Mouse (Mus musculus) fibroblast of lung, adult 2 months (primary cell): ENCODE data around the gene Ap3s2.

Source experiments
- DNase-seq: peaks from one replicate; pipeline ENCODE4 v3.0.0-alpha.2; 2011; ENCODE audit warnings: low read depth

The Ap3s2 gene

DNA sequence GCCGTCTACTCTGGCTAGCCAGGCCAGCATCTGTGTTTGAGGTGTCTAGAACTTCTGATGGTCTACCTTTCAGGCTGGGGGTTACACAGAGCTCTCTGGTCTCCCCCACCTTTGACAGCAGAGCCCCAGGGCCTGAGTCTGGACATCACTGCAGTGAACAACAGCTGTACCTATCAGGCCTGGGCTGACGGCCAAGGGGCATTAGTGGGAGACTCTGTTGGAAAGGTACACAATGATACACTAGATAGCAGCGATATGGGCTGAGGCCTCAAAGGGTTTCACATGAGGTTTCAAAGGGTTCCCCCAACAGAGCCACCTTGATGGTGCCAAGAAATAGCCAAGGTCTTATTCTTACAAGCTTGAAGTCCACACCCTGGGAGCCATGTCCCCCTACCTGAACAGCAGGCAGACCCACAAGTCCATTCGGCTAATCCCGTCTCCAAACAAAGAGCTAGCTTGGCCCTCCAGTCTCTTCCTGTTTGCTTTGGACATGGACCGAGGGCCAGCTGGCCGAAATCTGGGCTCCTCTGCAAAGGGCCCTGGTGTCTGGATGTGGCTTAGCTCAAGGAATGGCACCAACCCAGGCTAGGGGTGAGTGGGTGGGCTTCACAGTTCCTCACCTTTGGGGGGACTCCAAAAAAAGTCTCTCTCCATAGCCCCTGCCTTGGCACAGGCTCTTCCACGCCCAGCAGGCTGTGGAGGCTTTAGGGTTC lies 76.2 kb downstream of the Ap3s2 start:
- DNase-seq, result no peak

DNA sequence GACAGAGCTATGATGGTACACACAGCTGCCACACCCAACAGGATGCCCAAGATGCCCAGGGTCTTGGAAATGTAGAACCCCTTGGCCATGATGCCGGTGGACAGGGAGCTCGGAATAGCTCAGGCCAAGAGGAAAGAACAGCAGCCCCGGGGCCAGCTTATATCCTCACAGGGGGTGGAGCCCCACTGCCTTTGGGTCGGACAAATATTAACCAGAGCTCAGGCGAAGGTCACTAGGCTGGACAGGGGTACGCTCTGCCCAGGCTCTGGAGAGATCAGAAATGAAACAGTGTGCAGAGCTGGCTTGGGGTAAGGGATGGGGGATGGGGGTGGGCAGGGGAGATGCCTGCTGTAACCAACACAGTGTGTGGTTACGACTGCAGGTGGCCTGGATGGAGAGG lies 78.3 kb downstream of the Ap3s2 start:
- DNase-seq, result no peak

DNA sequence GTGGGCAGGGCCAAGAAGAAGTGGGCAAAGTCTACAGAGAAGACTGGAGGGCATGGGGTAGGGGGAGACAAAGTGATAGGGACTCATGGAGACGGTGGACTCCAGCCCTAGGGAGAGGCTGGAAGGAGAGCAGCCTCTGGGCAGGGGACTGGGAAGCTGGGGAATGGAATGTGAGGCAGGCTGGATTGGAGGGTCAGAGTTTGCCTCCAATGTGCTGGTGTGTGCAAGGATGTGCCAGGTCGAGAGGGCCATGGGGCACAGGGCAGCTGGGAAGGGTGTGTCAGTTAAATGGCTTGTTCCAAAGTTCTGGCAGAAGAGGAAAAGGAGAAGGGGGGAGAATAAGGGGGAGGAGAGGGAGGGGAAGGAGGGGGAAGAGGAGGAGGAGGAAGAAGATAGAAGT lies 83.2 kb downstream of the Ap3s2 start:
- no peak for DNase-seq

DNA sequence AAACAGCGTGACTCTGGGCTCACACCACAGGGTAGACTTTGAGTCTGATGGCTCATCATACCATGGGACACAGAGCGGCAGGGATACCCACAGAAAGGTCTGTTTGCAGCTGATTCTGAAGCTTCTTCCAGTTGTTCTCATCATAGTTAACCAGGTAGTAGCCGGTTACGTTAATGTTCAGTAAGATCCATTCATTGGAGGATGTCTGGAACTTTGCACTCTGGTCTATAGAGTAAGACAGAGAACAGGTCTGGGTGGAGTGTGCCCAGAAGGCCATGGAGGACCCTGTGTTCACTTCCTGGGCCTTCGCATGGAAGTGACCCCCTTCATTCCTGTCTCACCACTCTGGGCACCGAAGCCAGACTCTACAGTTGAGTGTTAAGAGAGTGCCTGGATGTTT lies 85.3 kb downstream of the Ap3s2 start:
- DNase-seq, result no peak

DNA sequence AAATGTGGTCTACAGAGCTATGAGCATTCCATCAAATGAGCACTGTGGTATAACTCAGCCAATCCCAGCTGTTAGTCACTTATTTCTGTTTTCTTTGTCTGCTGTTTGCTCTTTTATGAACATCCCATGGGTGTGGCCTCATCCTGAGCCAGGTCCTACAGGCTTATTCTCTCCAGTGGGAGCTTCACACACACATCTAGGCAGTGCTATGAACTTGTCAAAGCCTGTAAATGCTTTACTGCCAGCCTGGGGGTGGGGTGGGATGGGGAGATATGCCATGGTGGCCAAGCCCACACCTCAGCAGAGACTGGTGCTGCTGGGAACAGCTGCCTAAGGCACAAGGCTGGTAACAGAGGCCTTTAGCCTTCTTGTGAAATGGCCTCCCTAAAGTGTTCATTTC lies 87.5 kb downstream of the Ap3s2 start:
- DNase-seq, result no peak

DNA sequence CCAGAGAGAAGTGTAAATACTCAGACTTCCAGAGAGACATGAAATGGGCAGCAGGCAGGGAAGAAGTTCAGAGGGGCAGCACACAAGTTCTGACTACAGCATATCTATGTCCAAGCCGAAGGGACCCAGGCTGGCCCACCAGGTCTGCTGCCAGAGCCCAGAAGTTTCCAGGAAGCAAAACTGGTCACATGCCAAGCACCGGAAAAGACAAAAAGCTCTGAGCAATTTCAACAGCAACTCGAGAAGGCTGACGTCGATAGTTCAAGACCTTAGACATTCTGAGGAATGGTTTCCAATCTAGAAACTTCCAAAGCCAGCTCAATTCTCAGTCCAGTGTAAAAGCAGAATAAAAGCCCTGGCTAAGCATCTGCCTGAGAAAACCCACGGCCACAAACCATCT lies 88.9 kb downstream of the Ap3s2 start:
- no peak for DNase-seq

DNA sequence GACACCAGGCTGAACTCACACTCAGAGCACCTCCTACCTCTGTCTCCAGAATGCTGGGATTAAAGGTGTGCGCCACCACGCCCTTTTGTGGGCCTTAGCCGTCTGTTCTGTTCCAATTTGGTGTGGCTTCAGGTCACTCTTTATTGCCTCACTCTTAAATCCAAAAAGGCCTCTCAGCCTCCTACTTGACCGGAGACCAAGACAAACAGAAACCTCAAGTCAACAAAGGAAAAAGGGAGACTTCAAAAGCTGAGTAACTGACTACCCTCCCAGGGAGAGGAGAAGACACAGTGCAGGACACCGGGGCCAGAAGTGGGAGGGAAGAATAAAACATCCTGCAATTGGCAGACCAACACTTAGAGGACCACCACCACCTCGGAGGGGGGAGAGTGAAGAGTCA lies 89.3 kb downstream of the Ap3s2 start:
- DNase-seq, result no peak

DNA sequence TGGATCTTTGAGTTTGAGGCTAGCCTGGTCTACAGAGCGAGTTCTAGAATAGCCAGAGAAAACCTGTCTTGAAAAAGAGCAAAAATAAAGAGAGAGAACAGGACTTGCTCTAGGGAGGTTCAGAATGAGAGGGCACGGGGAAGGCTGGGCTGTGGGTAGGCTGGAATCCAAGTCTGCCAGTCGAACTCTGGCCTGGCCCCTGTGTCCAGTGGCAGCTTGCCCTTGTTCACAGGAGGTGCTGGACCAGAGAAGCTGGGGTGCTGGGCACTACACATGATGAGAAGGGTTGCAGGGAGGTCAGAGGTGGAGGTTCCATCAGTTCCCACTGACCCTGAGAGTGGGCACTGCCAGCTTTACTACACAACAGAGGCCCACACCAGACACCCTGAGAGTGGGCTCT lies 92.1 kb downstream of the Ap3s2 start:
- no peak for DNase-seq
